Mouse (Mus musculus) heart, postnatal 10 days (tissue): ENCODE results near the gene Ugt1a7c. TPM values are rescaled to one million over a fixed set of nuclear protein-coding genes. Genes with fewer than 3 reads are reported as not detected.
"Not testable (repeated sequence)": the region's sequence is repeated elsewhere in the genome, so short reads cannot be mapped to it uniquely, and the experiment has no call there.

Source experiments
- DNase-seq, 2 experiments: peaks; one replicate each; pipeline ENCODE4 v3.0.0; 2021
- intact Hi-C: fragments of 180-260 bp; cut with DNase I; formaldehyde crosslinking; loops from one replicate; pipeline ENCODE4 v1.15.1; 2025
- total RNA-seq, 2 experiments: library from RNA; stranded (reverse); gene quantifications; 2 replicates each; pipeline ENCODE4 v1.2.3; 2021

Gene Ugt1a7c
- total RNA-seq, 2 experiments from 2014 or later = 1.3 to 1.7 TPM

DNA sequence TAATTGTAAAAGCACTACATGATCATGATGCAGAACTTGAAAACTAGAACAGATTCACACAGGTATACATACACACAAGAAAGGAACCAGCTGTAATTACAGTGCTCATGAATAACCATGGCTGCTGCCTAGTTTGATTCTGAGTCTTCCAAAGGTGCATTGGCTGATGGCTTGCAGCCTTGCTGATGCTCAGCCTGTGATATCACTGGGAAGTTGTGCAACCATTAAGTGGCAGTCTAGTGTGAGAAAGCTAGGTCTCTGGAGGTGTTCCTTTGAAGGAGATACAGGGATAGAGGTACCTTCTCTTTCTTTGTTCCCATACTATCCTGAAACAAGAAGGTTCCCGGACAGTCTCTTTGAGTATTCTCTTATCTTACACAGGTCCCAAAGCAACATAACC is 124.2 kb downstream of the Ugt1a7c start:
- intact Hi-C loops = no loop called here
- DNase-seq = peak; percentile 5

- intact Hi-C loops = no loop called here
- DNase-seq = peak; percentile 3 to 11
Observed at GRCm38 (mm10) chr1:88220336-88220735, 125.5 kb downstream of the Ugt1a7c start.

- intact Hi-C loops = no loop called here
- no peak for DNase-seq
Observed at GRCm38 (mm10) chr1:88222216-88222615, 127.4 kb downstream of the Ugt1a7c start.

GRCm38 (mm10) chr1:88223011-88223515 is 128.2 kb downstream of the Ugt1a7c start:
- intact Hi-C loops = not testable (repeated sequence)
- peak in 1 of 2 experiments; percentile 2 for DNase-seq

DNA sequence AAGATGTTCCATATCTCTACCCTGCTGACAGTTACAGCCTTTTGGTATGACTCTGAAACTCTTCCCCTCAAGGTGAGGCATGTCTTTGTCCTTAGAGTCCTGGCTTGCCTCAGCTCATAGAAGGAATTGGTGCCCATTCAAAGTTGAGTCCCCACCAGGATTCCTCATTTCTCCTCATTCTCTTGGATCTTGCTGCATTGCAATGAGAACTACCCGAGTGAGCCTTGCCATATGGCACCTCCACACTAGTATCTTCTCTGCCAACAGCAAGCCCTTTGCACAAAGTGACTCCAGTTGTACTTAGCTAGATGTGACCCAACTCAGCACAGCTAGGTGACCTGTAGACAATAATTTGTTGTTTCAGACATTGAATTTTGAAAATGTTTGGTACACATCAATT is 128.7 kb downstream of the Ugt1a7c start:
- intact Hi-C loops = no loop called here
- peak in 1 of 2 experiments; percentile 7 for DNase-seq

DNA sequence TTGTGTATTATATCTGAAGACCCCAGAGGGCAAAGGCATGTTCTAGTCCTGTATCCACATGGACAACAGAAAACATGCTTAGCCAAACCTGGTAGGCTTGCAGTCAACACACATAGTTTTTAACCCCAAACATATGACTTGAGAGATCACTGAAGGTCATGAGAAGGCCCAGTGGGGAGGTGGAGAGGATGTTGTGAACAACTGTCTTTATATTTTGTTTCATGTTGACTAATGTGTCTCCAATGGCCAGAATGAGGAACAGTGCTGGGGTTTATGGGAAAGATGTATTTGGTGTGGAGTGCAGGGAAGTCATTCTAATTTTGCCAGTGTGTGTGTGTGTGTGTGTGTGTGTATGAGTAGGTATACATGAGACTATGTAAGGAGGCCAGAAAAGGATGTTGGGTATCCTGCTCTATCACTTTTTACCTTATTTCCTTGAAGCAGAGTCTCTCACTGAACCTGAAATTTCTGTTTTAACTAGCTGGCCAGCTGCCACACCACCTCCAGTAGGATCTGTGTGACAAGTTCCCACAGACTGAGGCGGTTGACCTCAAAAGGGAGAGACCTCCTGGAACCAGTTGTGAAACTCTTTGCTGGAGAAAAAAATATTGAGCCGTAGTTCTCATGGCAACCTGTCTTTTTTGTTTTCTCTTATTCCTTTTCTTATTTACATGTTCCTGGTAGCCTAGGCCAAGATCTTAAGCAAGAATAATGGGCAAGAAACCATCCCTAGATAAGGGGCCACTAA is 129.3 kb downstream of the Ugt1a7c start:
- peak in 1 of 2 experiments; percentile 8 for DNase-seq
- intact Hi-C loops = no loop called here

DNA sequence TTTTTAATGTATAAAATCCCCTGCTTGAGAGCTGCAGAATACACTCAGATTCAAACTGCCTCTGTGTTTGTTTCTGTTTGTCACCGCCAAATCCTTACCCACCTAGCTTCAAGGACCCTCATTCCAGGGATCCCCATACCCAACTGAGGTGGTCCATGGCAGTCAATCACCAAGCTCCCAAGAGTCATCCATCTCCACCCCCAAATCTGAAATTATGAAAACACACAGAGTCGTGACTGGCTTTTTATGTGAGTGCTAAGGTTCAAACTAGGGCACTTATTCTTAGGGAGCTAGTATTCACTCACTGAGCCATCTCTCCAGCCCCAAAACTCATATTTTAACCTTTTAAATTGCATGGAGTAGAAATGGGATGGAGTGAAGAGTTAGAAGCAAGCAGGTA is 130.4 kb downstream of the Ugt1a7c start:
- intact Hi-C loops, DNase-seq: not testable (repeated sequence)

DNA sequence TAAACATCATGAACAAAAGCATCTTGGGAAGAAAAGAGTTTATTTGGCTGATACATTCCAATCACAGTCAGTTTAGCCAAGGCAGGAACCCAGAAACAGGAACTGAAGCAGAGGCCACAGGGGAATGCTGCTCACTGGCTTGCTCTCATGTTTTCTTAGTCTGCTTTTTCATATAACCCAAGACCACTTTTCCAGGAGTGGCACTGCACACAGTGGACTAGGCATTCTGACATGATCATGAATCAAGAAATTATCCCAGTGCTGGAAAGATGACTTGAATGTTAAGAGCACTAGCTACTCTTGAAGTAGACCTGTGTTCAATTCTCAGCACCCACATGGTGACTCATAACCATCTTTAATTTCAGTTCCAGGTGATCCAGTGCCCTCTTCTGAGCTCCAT is 130.9 kb downstream of the Ugt1a7c start:
- DNase-seq = no peak
- intact Hi-C loops = no loop called here

DNA sequence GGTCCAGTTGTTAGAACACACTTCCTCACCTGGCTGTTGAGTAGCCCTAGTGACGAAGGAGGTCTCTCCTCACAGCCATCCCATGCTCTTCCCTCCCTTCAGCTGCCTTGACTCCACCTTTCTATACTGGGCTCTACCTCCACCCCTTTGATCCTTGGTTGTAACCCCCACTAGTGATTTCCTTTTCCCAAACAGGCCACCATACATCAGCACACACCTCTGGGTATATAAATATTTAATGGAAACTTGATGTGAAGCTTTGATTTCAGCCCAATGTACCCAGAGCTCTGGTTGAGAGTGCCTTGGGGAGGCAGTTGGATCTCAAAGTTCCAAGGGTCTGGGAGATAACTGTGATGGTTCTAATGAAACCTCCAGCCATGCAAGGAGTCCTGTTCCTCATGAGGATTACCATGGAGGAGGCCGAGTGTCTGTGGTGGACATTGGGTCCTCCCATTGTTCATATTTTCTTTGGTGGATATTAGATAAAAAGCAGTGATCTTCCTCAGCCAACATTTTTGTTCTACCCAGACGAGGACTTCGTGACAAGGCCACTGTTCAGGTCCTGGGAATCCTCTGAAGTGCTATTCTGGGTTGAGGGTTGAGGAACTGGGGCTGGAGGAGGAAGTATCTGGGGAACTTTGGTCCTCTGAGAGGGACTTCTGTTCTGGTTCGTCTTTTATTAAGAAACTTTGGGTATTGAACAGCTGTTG is 132.0 kb downstream of the Ugt1a7c start, which contains the start of gene Mroh2a:
Gene Mroh2a (plus strand): TSS at position 317 of the 710 bp plus-strand sequence.
- no peak for DNase-seq
- intact Hi-C loops = no loop called here

GRCm38 (mm10) chr1:88227482-88227881 is 132.6 kb downstream of the Ugt1a7c start:
- no peak for DNase-seq
- intact Hi-C loops = no loop called here

DNA sequence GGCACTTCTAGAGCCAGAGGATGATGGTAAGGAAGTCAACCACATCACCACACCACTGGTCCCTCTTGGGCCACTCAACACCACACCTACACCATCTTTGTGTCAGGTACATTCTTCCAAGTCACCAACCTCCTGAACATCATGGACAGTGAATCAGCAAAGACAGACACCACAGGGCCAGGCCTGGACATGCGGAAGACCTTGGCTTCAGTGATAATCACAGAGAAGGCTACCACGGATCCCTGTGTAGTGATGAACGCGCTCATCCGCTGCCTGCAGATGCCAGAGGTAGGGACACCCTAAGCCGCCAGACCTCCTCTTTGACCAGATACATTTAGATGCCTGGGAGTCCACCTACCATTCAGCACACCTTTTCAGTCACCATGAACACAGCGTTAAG is 133.3 kb downstream of the Ugt1a7c start:
- no peak for DNase-seq
- intact Hi-C loops = no loop called here

- intact Hi-C loops = no loop called here
- no peak for DNase-seq
Observed at GRCm38 (mm10) chr1:88229566-88229965, 134.7 kb downstream of the Ugt1a7c start.

DNA sequence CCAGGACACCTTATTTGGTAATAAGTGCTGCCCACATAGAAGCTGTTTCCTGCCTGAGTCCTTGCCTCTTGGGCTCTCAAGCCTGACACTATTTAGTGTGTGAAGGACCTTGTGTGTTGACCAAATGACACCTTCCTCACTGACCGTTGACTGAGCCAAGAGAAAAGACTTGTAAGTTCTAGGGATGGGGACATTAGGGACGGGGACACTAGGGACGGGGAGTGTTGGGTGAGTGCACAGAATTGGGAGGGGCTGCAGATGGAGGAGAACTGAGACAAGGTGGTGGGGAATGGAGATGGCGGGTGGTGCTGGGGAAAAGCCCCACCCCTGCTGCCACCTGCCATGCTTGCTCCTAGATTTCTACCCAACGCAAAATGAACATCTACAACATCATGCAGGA is 135.1 kb downstream of the Ugt1a7c start:
- DNase-seq = no peak
- intact Hi-C loops = no loop called here

DNA sequence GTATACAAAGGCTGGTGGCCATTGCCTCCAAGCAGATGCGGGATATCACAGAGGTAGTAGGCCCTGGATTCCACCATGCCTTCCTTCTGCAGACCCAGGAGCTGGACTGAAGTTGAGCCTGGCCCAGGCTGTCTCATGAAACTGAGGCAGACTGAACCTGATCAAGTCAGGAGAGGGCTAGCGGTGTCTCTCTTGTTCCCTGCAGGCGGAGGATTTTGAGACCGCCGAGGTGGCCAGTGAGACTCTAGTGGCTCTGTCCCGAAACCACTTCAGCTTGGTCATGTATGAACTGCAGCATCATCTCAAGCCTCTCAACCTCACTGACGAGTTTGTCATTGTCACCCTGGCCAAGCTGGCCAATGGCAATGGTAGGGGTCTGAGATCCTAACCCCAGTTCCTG is 135.6 kb downstream of the Ugt1a7c start:
- no peak for DNase-seq
- intact Hi-C loops = no loop called here

GRCm38 (mm10) chr1:88230981-88231802 is 136.3 kb downstream of the Ugt1a7c start:
- intact Hi-C loops = no loop called here
- no peak for DNase-seq

DNA sequence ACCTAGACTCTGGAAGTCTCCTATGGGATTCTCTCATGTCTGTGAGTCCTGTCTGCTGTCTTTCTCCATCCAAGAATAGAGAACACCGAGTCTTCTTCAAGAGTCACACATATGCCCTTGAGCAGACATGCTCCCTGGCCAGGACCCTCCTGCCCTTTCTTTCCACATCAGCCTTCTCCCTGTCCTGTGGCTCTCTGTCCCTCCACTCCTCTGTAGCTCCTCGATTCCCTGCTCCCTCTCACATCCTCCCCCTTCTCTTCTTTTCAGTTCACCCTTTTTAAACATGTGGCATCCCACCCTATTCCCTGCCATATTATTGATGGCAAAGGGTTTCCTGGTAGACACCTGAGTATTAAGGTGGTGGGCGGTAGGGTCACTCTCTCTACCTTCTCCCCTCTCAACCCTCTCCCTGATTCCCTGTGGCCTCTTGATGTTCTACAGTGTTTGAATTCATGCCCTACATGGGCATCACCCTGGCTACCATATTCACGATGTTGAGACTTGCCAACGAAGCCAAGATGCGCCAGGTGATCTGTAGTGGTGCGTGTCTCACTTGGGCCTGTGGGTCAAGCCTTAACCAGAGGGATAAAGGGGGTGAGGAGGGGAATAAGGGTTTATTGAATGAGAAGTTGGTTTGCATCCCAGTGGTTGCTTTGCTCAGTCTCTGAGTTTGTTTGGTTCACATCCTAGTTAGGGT is 137.1 kb downstream of the Ugt1a7c start:
- intact Hi-C loops = no loop called here
- no peak for DNase-seq

DNA sequence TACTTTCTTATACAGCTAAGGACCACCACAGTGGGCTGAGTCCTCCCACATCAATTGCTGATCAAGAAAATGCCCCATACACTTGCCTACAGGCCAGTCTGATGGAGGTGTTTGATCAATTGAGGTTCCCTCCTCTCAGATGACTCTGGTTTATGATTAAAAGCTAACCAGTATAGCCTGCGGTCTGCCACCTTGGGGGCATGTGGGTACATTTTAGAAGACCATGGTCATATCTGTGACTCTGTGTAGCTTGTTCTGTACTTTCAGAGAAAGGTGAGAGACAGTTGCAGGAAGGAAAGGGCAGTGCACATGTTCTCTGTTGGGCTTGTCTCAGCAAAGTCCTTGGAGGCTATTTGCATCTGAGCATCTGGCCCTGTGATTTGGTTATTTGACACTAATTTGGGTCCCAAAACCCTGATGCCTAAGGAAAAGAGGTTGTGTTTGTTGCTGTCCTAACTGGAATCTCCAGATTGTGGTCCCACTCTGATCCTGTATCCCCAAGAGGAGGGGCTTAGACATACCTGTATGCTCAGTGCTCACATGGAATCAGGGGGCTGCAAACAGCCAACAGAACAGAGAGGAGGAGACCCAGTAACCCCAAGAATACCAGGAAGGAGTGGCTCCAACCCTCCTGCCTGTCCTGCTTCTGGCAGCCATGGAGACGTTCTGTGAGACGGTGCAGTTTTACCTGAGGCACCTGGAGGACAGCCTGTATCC is 138.0 kb downstream of the Ugt1a7c start:
- no peak for DNase-seq
- intact Hi-C loops = no loop called here

DNA sequence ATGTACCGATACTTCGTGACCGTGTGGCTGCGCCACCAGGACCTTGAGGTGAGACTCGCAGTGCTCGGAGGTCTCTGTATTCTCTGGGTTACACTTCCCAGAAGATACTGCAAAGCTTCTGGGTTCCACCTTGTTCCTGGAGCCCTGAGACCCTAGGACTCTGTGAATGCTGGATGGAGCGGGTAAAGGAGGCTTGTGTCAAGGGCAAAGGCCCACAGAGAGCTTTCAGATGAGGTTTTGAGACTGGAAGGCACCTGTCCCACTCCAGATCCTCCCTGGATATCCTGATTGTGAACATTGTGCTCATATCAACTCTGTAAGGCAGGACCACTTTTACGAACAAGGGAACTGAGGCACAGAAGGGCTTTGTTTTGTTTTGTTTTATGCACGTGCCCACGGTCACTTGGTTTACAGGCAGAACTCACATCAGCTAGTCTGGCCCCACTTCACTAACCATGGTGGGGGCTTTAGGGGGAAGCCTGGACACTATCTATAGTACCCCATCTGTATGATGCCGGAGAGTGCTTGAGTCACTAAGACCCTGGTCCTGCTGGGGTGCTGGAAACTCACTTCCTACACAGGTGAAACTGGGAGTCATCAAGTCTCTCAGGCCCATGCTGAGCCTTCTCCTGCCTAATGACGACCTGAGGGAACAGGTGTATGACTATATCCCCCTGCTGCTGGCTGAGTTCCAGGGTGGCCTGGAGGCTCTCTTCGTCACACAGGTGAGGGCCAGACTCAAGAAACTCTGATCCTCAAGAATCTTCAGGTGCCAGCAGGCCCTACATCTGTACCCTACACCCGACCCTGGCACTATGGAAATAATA is 138.8 kb downstream of the Ugt1a7c start:
- no peak for DNase-seq
- intact Hi-C loops = no loop called here

GRCm38 (mm10) chr1:88234248-88234610 is 139.4 kb downstream of the Ugt1a7c start:
- no peak for DNase-seq
- intact Hi-C loops = no loop called here
